Mouse (Mus musculus) lung, postnatal 36 days (tissue): ENCODE data around the gene Zscan18.
"Not testable (repeated sequence)": the region's sequence is repeated elsewhere in the genome, so short reads cannot be mapped to it uniquely, and the experiment has no call there.

Source experiments
- DNase-seq: peaks from one replicate; pipeline ENCODE4 v3.0.0; 2022; ENCODE audit warnings: mixed read lengths

The Zscan18 gene

GRCm38 (mm10) chr7:12802866-12803726, at the start of gene Zscan18:
Zscan18 (minus strand) TSS chr7:12803635.
- DNase-seq, result peak; percentile 68

DNA sequence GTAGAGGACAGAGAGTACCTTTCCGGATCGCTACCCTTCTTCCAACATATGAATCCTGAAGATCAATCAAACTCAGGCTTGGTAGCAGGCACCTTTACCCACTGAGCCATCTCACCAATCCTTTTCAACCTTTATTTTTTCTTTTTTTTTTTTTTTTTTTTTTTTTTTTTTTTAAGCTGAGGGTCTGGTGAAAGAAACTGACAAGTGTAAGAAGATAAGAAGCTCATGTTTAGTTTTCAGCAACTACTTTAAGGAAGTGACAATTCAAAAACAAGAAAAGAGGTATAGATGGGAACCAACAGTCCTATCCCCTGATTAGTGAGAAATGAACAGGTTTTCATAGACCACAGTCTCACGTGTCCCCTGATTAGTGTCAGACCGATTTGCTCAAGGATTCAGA, 32.3 kb upstream of the Zscan18 start:
- no peak for DNase-seq

GRCm38 (mm10) chr7:12835193-12835671, 31.8 kb upstream of the Zscan18 start:
- peak; percentile 60 for DNase-seq

DNA sequence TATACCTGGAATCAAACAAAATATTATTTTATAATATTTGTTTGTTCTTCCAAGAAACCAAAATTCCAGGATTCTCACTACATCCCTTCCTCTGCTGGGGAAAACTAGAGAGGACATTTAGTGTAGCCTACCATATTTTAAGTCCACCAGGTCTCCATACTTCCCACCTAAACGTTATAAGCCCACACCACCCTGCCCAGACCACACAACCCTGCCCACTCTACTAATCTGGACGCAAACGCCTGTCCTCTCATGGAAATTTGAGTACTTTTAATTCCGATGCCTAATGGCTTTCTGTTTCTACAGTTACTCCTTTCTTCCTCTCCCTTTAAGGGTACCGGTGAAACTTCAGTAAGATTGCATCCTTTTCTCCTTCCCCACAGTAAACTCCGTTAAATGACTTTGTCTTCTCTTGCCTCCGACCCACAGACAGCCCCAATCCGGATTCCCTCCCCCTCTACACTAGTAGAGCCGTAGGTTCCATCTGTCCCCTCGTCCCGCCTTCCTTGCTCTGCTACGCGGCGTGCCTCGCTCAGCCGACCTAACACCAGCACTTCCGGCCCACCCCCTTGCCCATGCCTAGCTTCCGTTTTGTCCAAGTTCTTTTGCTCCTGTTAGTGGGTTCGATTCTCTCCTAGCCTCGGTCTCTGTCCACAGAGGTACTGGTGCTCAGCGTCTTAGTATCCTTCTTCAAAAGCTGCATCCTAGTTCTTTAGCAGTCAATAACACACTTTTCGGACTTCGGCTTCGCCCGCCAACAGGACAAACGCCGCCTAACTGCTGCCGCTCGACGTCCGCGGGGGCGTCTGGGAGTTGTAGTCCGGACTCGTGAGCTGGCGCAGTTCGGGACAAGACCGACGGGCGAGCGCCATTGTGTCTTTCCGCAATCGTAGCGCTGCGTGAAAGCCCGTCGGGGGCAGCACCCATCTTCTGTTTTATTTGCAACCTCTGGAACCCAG, 31.0 kb upstream of the Zscan18 start, which contains the start of gene Zfp110:
TSS of gene Zfp110 (plus strand) at position 600 of the 959 bp plus-strand sequence.
- peak; percentile 96 for DNase-seq

- peak; percentile 94 for DNase-seq
Measured at GRCm38 (mm10) chr7:12818521-12819295, 15.3 kb upstream of the Zscan18 start, which contains the start of gene Zfp329. Zfp329 (minus strand) TSS chr7:12818858.

- no peak for DNase-seq
Measured at GRCm38 (mm10) chr7:12815566-12815965, 12.1 kb upstream of the Zscan18 start.

GRCm38 (mm10) chr7:12803727-12804071, 264 bp upstream of the Zscan18 start:
- no peak for DNase-seq

- no peak for DNase-seq
Measured at GRCm38 (mm10) chr7:12799554-12799953, 3.9 kb downstream of the Zscan18 start.

GRCm38 (mm10) chr7:12797971-12798370, 5.5 kb downstream of the Zscan18 start:
- no peak for DNase-seq

GRCm38 (mm10) chr7:12792624-12793023, 10.8 kb downstream of the Zscan18 start:
- DNase-seq, result not testable (repeated sequence)

DNA sequence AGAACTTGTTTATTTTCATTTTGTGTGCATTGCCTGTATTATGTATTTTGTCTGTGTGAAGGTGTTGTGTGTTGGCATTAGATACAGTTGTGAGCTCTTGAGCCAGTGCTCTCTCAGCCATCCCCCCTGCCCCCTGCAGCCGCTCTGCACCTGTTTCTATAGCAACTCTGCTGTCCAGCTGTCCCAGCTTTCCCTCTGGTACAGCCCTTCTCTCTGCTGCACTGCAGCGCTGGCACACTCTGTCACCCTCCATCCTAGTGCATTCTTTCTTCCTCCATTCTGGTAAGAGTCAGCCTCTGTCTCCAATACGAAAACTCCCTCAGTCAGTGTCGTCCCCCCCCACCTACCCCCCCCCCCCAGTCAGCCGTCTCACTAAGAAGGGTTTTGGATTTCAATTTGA, 15.4 kb downstream of the Zscan18 start:
- no peak for DNase-seq

DNA sequence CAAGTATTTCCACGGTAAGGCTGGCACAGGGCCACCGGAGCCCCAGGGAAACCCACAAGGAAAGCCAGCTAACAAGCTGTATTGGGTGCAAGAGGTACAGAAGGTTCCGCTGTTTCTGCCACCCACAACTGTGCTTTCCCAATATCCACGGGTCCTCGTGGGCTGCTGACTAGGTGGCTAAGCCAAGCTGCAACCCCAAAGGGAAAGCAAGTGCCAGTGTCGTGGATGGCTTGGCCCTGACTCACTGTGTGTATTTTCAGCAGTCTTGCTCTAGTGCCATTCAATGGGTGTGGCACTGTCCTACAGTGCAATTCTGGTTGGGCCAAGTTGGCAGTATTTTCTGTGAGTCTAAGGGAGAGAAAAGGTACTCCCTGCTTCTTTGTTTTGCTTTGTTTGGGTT, 16.1 kb downstream of the Zscan18 start:
- no peak for DNase-seq

- DNase-seq, result peak; percentile 78
Measured at GRCm38 (mm10) chr7:12780151-12780830, 23.1 kb downstream of the Zscan18 start.

DNA sequence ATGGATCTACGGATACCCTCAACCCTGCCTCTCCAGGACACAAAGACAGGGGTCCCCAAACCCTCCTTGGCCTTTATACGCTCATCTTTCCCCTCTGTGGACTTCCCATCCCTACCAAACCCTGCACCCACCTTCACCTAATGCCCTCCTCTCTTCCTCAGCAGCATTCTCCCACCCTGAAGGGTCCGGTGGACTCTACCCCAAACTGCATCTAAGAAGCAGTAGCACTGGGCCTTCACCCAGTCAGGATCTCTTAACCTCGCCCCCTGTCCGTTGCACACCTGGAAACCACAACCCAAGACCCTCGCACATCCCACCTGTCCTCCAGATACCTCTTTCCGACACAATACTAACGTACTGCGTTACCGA, 23.7 kb downstream of the Zscan18 start:
- no peak for DNase-seq

DNA sequence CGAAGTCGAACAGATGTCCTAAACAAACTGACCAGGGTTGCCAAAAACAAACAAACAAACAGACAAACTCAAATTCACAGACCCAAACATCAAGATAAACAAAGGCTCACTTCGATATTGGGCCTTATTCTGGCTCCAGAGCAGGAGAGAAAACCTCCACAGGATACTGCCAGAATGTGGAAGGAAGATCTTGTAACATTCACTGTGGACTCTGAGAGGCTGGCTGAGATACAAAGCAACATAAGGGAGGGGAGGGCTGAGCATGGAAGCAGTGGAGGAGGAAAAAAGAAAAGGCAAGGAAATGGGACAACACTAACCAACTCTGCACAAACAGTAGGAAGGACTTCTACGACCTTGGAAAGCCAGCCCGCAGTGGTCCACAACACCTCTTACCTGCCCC, 24.3 kb downstream of the Zscan18 start:
- no peak for DNase-seq

GRCm38 (mm10) chr7:12774606-12775005, 28.8 kb downstream of the Zscan18 start:
- peak; percentile 4 for DNase-seq

- DNase-seq, result no peak
Measured at GRCm38 (mm10) chr7:12774111-12774510, 29.3 kb downstream of the Zscan18 start.

DNA sequence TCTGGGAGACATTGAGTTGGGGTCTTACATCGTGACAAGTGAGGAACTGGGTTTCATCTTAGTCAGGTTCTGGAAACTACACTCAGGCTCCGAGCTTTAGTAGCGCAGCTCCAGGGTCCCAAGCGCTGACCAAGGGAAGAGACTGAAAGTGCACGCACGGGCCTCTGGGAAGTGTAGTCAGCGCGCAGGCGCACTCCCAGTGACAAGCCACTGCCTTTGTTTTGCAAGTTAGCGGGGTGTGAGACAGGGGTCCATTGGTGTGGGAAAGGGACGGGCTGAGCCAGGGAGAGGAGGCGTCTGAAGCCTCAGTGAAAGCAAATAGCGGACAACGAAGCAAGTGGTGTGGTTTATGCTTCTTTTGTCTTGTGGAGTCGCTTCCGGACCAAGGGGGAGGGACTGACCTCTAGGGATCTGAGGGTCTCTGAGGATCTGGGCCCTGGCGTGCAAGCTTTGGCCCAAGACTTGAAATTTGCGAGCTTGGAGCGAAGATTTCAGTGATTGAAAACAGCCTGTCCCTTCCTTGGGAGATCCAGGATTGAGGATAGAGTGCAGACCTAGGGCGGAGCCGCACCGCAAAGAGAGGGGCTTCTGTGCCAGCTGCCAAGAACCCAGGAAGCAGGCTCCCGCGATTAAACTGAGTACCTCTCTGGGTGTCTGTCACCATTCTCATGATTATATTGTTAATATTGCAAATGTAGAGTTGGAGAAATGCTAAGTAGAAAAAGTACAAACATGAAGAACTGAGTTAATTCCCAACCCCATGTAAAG, 53.8 kb downstream of the Zscan18 start:
- DNase-seq, result no peak

DNA sequence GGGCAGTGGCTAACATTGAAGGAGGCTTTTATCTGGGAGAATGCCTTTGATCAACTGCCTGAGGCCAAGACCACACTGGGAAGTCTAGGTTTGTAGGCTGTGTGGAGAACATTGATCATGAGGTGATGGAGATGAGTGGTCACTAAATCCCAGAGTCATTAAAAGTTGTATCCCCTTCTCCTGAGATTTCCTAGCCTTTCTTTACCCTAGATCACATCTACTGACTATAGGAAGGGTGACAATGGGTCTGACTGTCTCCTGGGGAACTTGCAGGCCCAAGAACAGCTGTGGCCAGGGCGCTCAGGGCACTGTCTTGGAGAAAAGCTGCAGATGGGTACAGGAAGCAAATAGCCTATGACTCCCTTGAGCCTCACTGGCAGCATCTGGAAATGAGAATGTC, 68.5 kb downstream of the Zscan18 start, which contains the start of gene Vmn2r56:
TSS of gene Vmn2r56 (minus strand) at position 101 of the 400 bp plus-strand sequence.
- DNase-seq, result no peak
